Mouse (Mus musculus): ENCODE results near the gene Slc25a17.

The Slc25a17 gene

DNA sequence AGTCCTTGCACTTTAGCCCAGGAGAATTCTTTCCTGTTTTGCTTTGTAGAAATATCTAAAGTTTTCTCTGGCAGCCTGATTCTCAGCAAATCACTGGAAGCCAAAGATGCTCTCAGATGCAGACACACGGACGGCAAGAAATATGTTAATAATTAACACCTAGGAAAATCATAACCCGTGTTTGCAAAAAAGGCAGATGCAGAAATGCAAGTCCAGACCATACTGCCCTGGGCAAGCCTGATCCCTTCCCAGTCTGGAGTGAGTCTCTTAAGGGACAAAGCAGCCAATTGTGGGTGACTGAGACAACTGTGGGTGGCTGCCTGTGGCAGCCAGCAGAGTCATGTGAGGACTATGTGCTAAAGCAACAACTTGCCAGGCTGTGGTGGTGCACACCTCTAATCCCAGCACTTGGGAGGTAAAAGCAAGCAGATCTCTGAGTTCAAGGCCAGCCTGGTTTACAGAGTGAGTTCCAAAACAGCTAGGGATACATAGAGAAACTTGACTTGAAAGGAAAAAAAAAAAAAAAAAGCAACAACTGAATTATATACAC, 60.0 kb downstream of the Slc25a17 start:
- DNase-seq, result peak; percentile 26

DNA sequence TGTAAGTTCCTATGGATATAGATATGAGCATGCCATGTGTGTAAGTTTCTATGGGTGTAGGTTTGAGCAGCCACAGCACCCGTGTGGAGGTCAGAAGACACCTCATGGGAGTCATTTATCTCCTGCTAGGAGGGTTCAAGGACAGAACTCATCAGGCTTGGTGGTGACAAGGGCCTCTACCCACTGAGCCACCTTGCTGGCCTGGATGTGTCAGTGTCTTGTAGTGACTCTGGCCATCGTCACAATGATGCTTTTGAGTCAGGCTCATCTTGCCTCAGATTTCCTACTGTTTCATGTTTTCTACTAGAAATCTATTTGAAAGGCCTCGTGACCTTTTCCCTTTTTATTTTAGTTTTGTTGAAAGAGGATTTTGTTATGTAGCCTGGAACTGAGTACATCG, 61.1 kb downstream of the Slc25a17 start:
- DNase-seq, result no peak

DNA sequence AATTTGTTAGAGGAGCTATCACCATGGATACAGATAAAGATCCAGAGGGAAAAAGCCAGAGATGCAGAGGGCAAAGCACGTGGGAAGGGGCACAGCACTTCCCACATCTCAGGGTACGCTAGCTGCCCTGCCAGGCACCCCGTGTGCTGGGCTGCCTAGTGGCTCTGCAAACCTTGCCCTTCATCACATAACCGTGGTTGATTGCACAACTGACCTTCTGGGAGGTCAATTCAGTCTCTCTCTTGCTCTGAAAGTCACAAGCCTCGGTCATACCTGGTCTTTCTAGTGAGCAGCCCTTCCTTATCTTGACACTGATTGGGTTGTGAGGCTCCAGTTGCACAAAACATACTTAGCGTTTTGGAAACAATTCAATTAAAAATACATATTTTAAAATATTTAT, 62.4 kb downstream of the Slc25a17 start:
- no peak for DNase-seq

DNA sequence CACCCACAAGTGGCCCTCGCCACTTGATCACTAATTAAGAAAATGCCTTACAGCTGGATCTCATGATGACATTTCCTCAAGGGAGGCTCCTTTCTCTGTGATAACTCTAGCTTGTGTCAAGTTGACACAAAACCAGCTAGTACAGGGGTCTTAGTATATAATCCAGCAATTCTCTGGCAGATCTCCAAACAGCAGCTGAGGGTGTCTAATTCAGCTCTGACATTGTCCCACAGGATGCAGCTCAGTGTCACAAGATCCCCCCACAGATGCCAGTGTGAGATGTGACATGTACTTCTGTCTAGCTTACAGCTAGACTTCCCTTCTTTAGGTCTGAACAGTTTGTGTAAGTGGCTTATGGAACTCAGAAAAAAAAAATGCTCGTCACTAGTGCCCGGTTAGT, 63.1 kb downstream of the Slc25a17 start:
- no peak for DNase-seq

DNA sequence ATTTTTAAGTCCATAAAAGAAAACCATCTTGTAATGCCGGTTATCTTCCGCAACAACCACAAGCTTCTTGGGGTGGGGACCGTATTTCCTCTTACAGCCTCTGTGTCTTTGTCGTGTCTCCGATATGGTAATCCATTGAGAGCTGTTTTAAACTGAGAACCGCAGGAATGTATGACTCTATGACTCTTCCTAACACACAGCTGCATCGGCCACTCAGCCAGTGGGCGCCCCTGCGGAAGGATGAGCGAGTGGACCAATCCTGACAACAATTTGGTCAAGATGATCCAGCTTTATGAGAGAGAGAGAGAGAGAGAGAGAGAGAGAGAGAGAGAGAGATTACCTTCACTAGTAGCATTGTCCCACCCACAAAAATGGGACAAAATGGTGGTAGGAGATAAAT, 65.7 kb downstream of the Slc25a17 start:
- no peak for DNase-seq

DNA sequence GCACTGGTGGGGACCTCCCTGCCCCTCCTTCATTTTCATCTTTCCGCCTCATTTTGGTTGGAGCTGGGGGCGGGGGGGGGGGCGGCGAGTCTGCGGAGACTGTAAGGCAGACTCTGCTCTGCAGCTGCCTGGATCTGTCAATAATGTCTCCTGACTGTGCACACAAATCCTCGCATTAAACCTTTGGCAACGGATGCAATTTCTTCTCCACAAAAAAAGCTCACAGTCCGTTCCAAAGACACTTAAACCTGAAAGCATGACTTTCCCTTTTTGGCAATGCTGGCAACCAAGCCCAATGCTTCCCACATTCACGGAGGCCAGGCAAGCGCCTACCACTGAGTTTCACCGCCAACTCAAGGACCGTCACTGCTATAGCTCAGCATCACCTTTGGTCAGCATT, 66.2 kb downstream of the Slc25a17 start:
- DNase-seq, result no peak

DNA sequence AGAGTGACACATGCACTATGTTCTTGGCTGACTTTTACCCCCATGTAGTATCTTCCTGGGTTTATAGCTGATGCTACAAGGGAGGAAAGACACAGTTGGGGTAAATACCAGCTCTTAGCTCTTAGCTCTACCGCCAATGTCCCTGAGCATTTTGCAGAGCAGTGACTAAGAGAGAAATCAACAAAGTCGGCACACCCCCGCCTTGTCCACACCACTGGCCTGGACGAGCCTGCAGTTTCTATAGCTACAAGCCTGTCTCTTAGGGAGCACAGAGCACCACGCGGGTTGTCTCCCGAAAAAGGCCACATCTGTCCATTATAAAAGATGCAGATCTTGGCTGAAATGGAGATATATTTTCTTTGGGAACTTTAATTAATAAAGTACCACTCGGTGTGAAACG, 69.9 kb downstream of the Slc25a17 start:
- no peak for DNase-seq

DNA sequence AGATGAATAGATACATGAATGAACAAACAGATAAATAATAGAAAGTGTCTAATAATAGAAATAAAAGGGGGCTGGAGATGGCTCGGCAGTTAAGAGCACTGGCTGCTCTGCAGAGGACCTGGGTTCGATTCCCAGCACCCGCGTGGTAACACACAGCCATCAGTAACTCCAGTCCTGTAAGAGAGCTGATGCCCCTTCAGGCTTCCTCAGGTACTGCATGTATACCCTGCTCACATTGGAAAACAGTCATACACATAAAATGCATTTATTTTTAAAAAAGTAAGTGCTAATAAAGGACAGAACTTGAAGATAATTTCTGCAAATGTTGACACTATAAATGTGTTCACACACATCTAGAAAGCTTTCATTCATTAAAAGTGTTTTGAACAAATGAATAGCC, 70.4 kb downstream of the Slc25a17 start:
- peak; percentile 20 for DNase-seq

DNA sequence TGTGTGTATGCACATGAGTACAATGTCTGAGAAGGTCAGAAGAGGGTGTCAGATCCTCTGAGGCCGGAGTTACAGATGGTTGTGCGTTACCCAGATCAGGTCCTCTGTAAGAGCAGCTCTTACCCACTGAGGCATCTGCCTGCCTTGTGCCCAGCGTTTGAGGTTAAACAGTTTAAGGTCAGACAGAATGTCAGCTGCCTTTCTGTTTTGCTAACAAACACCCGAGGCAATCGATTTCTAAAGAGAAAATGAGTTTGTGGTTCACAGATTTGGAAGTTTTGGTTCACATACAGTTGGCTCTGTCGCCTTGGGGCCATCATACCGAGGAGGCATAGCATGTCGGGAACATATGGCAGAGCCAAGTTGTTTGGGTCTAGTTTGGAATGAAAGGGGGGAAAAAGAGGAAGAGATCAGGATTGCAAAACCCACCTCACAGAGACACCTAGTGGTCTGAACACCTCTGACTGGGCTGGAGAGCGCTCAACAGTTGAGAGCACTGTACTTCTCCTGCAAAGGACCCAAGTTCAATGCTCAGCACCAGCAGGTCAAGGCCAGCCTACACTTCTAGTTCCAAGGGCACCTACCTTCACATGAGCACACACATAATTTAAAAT, 76.4 kb downstream of the Slc25a17 start:
- DNase-seq, result no peak

DNA sequence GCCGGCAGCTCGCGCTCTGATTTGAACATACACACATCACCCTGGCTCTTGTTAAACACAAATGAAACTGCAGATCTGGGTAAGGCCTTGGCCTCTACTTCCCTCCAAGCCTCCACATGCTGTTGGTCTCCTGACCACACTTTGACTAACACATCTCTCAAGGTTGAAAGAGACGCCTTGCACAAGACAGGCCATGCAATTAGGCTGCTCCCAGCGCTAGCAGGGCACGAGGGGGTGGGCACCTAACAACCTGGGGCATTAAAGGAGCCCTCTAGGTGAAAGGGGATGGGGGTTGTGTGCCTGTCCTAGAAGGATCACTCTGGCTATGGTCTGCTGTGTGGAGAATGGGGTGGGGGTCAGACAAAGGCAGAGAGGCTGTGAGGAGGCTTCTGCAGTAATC, 81.9 kb downstream of the Slc25a17 start:
- DNase-seq, result no peak

DNA sequence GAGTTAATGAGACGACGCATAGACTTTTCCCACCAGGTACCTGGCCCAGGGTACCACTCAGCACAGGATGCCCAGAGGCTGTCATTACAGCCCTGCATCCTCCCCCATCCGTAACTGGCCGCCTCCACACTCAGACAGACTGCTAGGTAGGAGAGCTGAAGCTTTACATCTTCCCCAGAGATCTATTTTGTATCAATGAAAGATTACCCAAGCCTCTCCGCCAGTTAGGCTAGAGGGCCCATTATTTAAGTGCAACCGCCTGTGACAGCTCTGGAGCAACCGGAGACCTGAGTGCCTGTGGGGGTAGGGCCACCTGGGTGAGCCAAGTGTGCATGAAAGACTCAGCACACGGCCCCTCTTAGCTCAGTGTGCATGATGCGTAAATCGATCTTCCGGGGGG, 82.7 kb downstream of the Slc25a17 start:
- no peak for DNase-seq

DNA sequence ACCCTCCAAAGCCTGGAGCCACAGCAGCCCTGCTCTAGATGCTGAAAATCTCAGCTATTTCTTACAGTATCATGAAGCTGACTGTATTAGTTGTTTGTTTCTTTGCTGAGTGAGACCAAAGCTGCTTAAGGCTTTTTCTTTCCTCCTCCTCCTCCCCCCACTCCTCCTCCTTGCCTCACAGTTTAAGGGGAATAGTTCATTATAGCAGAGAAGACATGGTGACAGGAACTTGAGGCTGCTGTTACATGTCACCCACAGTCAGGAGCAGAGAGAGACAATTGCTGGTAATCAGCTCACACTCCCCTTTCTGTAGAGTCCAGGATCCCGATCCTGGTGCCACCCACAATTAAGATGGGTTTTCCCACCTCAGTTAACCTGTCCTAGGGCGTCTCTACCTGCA, 87.3 kb downstream of the Slc25a17 start:
- DNase-seq, result no peak

DNA sequence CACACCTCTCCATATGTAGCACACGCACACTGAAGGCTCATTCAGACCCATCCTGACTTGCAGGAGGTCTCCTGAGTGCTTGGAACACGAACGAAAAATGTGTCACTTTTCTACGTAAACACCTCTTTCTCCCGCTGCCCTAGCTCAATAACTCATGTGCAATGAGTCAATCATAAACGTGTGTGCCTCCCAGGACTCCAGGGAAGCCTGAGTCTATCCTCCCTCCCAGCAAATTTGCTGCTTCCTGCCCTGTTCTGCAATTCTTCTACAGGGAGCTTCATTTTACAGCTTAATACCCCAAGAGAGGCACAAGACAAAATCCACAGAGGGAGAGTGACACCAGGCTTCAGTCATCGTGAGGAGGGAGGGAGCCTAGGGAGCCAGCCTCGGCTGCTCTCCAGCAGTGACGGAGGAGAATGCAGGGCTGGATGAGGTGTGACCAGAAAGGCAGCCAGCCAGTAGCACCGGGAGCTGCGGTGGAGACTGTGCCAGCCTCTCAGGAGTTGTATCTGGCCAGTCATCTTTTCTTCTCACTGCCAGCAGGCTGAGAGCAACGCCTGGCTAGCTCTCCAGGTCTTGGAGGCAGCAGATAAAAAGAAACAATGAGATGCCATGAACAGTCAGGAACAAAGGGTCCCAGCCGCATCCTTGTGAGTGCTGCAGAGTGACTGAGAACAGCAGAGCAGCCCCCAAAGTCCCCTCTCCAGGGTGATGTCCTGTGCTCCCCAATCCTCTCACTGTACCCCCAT, 88.1 kb downstream of the Slc25a17 start:
- DNase-seq, result no peak

All from thymus, postnatal 14 days (tissue).